Mouse (Mus musculus) ES-E14 (cell line): ENCODE results near the gene Slc26a10. TPM values are rescaled to one million over a fixed set of nuclear protein-coding genes. Genes with fewer than 3 reads are reported as not detected.

Experiments
- DNase-seq: peaks from one replicate; pipeline ENCODE4 v3.0.0-alpha.2; 2013; ENCODE audit warnings: low read depth, low spot score
- H3K27ac ChIP-seq: 2 replicates; pipeline ENCODE4 v1.5.1; 2012; ENCODE audit warnings: low read depth, mild to moderate bottlenecking, low read length, moderate library complexity, mixed read lengths; ENCODE audit not compliant: poor library complexity, insufficient read depth, severe bottlenecking
- H3K36me3 ChIP-seq: 2 replicates; pipeline ENCODE4 v1.6.1; 2012; ENCODE audit warnings: mild to moderate bottlenecking, low read length, moderate library complexity, mixed read lengths; ENCODE audit not compliant: control insufficient read depth, poor library complexity, insufficient read depth, severe bottlenecking
- H3K4me1 ChIP-seq, 2 experiments: fragments of 150-350 bp in 1 of 2; sonication (generic) in 1 of 2; 2 replicates each; pipeline ENCODE4 v1.6.1; 2012; ENCODE audit warnings: low read length in 2 of 2, mild to moderate bottlenecking in 1 of 2, mixed read lengths in 1 of 2; ENCODE audit not compliant: control insufficient read depth in 2 of 2, insufficient read depth in 2 of 2, poor library complexity in 1 of 2
- H3K4me3 ChIP-seq, 2 experiments: fragments of 150-350 bp in 1 of 2; sonication (generic) in 1 of 2; 2 replicates each; pipeline ENCODE4 v1.5.1; 2012; ENCODE audit warnings: low read length in 2 of 2, low read depth in 1 of 2, mild to moderate bottlenecking in 1 of 2, mixed read lengths in 1 of 2; ENCODE audit not compliant: insufficient read depth in 1 of 2, poor library complexity in 1 of 2, severe bottlenecking in 1 of 2
- H3K9ac ChIP-seq: 2 replicates; pipeline ENCODE4 v1.6.1; 2012; ENCODE audit warnings: low read depth, mild to moderate bottlenecking, low read length, mixed read lengths; ENCODE audit not compliant: poor library complexity, insufficient read depth, severe bottlenecking
- H3K9me3 ChIP-seq: fragments of 150-350 bp; sonication (generic); 2 replicates; pipeline ENCODE4 v1.6.1; 2012; ENCODE audit warnings: low read depth, mild to moderate bottlenecking, low read length; ENCODE audit not compliant: control insufficient read depth, insufficient read depth
- CHD2 ChIP-seq: IDR thresholded peaks from 2 replicates; pipeline ENCODE4 v1.6.1; 2014; ENCODE audit warnings: mild to moderate bottlenecking, low read depth, low read length, inconsistent platforms
- HCFC1 ChIP-seq: IDR thresholded peaks from 2 replicates; pipeline ENCODE4 v1.6.1; 2012; ENCODE audit warnings: low read length, inconsistent platforms, borderline replicate concordance; ENCODE audit not compliant: insufficient read depth
- MAFK ChIP-seq: IDR thresholded peaks from 2 replicates; pipeline ENCODE4 v1.6.1; 2014; ENCODE audit warnings: mild to moderate bottlenecking, low read depth, low read length, inconsistent platforms; ENCODE audit not compliant: insufficient read depth
- ZC3H11A ChIP-seq: IDR thresholded peaks from 2 replicates; pipeline ENCODE4 v1.6.1; 2012; ENCODE audit warnings: low read depth, mild to moderate bottlenecking, inconsistent platforms, low read length, borderline replicate concordance
- ZNF384 ChIP-seq: IDR thresholded peaks from 2 replicates; pipeline ENCODE4 v1.6.1; 2012; ENCODE audit warnings: low read depth, low read length, inconsistent platforms
- in situ Hi-C, 2 experiments: fragments of 600-800 bp; cut with MboI; formaldehyde crosslinking; loops; one replicate each; pipeline ENCODE4 v1.15.1; 2025; ENCODE audit warnings: low sequenced_read_pairs in 2 of 2, inconsistent platforms in 1 of 2; ENCODE audit not compliant: unreplicated experiment in 2 of 2
- total RNA-seq: library from RNA; depleted of rRNA; stranded (reverse); fragments of 300-350 nt; gene quantifications from 2 replicates; pipeline ENCODE4 v1.2.3, GENCODE M21; 2012

Gene Slc26a10
- total RNA-seq, 1 experiment: 7.4 TPM

DNA sequence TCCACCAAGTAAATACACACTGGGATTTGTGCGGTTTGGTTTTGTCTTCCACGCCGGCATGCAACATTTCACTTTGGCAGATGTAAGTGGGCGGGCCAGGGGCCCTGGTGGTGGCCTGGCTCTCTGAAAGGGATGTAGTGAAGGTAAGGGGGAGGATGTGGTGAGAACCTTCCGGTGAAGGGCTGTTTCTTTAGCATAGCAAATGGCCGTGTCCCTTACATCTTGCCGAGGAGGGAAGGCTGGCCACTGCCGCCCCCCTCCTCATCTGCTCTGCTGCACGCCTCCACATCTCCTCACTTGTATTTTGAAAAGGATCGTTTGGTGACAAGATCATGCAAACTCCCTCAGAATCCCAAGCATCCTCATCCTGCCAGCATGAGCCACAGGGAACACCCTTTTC, 45.3 kb upstream of the Slc26a10 start:
- Histone ChIP-seq H3K36me3 (peaks cover 3% of the 10 kb centered on the region; the same call in 1 of the 2 replicates), H3K4me1 (peaks cover 12 to 16% of the 10 kb centered on the region in 2 experiments; a peak in 3 of 4 replicates), H3K27ac (no peak overlapping the region), H3K9me3 (no peaks in the 10 kb centered on the region), H3K9ac (no peak overlapping the region), H3K4me3 (no peak overlapping the region)
- in situ Hi-C loops: no loop called here
- no peak for DNase-seq
- TF ChIP-seq ZNF384: no peak
- TF ChIP-seq HCFC1: no peak
- TF ChIP-seq ZC3H11A: no peak
- no peak for TF ChIP-seq MAFK
- no peak for TF ChIP-seq CHD2

GRCm38 (mm10) chr10:127225213-127225612, 44.8 kb upstream of the Slc26a10 start:
- H3K27ac ChIP-seq: peak overlapping the region; percentile 44; the same call in 1 of the 2 replicates
- no peak overlapping the region for H3K4me3 ChIP-seq
- H3K4me1 ChIP-seq: peaks cover 10 to 13% of the 10 kb centered on the region in 2 experiments; a peak in 3 of 4 replicates
- no peak for TF ChIP-seq ZNF384
- no peak for TF ChIP-seq CHD2
- TF ChIP-seq HCFC1: no peak
- TF ChIP-seq ZC3H11A: no peak
- TF ChIP-seq MAFK: no peak
- H3K9me3 ChIP-seq: no peaks in the 10 kb centered on the region
- no peak for DNase-seq
- in situ Hi-C loops: no loop called here
- H3K9ac ChIP-seq: no peak overlapping the region
- no peaks in the 10 kb centered on the region; the same call in 1 of the 2 replicates for H3K36me3 ChIP-seq

DNA sequence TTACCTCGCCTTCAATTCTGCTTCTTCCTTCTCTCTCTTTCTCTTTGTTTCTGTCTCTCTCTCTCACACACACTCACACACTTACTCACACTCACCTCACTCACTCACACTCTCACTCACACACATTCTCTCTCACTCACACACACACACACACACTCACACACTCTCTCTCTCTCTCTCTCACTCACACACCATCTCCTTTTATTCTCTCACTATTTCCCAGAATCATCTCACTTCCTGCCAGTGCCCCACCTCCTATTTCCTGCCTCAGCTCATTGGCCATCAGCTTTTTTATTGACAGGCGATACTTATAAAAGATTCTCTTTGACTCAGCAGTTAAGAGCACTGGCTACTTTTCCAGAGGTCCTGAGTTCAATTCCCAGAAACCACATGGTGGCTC, 37.9 kb upstream of the Slc26a10 start:
- no peak overlapping the region for H3K9ac ChIP-seq
- no peaks in the 10 kb centered on the region for H3K36me3 ChIP-seq
- in situ Hi-C loops: no loop called here
- H3K4me3 ChIP-seq: peak overlapping the region in 1 of 2 experiments; percentile 11; a peak in 1 of 4 replicates
- no peak overlapping the region for H3K27ac ChIP-seq
- H3K4me1 ChIP-seq: peaks cover 5 to 12% of the 10 kb centered on the region in 2 experiments; a peak in 3 of 4 replicates
- no peak for DNase-seq
- no peaks in the 10 kb centered on the region for H3K9me3 ChIP-seq
- TF ChIP-seq HCFC1 (no peak), MAFK (no peak), ZC3H11A (no peak), CHD2 (no peak), ZNF384 (no peak)

DNA sequence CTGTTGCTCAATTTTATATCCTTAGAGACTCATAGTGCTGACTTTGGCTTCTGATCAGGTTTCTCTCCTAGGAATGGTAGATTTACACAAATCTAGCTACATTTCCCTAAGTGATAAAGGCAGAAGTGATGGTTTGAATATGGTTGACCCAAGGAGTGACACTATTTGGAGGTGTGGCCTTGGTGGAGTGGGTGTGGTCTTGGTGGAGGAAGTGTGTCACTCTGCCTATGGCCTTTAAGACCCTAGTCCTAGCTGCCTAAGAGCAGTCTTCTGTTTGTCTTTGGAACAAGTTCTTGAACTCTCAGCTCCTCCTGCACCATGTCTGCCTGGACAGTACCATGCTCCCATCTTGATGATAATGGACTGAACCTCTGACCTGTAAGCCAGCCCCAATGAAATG, 36.7 kb upstream of the Slc26a10 start:
- no peak for DNase-seq
- in situ Hi-C loops: no loop called here
- Histone ChIP-seq H3K9ac (no peak overlapping the region), H3K4me3 (no peak overlapping the region), H3K27ac (no peak overlapping the region), H3K9me3 (no peaks in the 10 kb centered on the region), H3K36me3 (no peaks in the 10 kb centered on the region), H3K4me1 (peaks cover 5 to 7% of the 10 kb centered on the region in 2 experiments; a peak in 3 of 4 replicates)
- TF ChIP-seq MAFK: no peak
- no peak for TF ChIP-seq ZC3H11A
- no peak for TF ChIP-seq CHD2
- no peak for TF ChIP-seq HCFC1
- TF ChIP-seq ZNF384: no peak

GRCm38 (mm10) chr10:127216456-127216855, 36.0 kb upstream of the Slc26a10 start:
- Histone ChIP-seq H3K9me3 (no peaks in the 10 kb centered on the region), H3K36me3 (no peaks in the 10 kb centered on the region), H3K9ac (no peak overlapping the region), H3K4me3 (no peak overlapping the region), H3K27ac (no peak overlapping the region), H3K4me1 (peaks cover 5 to 7% of the 10 kb centered on the region in 2 experiments; a peak in 3 of 4 replicates)
- no peak for TF ChIP-seq CHD2
- no peak for TF ChIP-seq ZNF384
- in situ Hi-C loops: no loop called here
- no peak for DNase-seq
